Mouse (Mus musculus): ENCODE results near the gene Abcc8.

Abcc8 gene

DNA sequence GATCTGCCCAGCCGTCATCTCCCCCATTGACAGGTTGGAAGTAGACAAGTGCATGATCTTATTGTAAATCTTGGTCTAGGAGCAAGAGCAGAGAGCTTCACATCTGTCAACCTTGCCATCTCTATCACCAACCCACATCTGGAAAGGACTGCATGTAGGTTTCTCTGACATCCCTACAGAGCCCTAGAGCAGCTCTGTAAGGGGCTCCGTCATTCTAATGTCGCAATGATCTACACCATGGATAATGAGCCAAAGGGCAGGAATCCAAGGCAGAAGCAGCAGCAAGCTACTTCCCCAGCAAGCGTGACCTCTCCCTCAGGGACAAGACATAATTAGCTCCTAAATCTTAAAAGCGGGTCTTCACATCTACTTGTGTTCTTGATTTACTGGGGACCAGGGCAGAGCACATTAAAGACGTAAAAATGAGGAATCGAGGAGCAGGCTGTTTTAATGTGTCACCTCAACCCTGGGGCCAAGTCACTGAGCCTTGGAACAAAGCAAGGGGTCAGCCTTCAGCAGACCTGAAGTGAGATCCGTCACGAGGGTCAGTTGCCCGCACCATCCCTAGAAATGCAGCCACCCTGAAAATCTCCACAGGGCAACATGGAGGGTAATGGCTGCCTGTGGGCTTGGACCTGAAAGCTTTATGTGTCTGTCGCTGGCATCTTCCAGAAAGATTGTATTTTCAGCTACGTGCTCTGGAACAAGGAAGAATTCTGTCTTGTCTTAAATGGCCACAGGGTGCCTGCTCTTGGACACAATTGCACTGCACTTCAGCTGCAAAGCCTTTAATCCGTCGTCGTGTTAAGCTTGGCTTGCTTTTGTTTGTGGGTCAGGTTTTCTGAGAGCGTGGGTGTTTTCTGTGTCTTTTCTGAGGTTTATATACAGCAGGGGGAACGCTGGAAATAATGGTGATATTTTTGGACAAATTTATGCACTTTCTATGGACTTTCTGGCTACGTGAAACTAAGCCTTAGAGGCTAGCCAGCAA, 25.0 kb downstream of the Abcc8 start:
- no peak for DNase-seq

- DNase-seq, result no peak
Measured at GRCm38 (mm10) chr7:46152819-46153351, 26.9 kb downstream of the Abcc8 start.

DNA sequence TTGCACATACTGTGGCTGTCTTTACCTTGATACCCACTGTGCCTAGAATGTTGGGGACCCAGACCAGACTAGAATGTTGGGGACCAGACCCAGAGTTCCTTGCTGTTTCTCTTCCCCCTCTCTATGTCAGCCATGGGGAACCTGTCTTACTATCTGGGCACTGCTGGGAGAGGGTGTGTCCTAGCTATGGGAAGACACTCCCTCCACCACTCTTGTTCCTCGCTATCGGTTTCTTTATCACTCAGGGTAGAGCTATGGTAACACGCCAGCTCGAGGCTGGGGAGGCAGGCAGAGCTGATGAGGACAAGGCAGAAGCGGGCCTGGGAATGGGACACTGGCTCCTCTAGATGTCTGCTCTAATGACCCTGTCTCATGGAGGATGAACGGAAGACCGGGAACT, 32.4 kb downstream of the Abcc8 start:
- no peak for DNase-seq

DNA sequence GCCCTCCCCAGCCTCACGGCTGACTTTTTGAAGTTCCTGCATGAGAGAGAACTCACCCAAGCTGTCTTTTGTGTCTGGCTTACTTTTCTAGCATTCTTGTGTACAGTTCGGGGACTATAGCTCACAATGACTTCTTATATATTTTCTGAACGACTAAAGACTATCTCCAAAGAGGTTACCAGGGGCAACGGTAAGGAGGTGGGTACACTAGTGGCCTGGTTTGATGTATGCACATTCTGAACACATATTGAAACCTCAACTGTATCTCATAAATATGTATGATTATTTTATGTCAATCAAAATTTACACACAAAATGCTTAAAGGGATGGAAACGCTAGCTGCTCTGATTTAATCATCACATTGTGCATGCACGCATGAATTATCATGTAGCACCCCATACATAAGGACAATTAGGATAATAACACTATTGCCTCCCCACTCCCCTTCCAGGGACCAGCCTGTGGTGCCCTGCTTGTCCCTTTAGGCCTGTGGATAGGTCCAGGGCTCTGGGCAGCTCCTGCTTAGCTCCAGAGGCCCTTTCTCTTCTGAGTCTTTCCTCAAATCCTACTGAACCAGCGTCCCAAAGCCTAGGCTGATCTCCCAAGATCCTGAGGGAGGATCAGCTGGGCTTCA, 33.0 kb downstream of the Abcc8 start:
- no peak for DNase-seq

- DNase-seq, result no peak
Measured at GRCm38 (mm10) chr7:46144061-46144460, 35.8 kb downstream of the Abcc8 start.

- no peak for DNase-seq
Measured at GRCm38 (mm10) chr7:46138329-46138930, 41.4 kb downstream of the Abcc8 start.

DNA sequence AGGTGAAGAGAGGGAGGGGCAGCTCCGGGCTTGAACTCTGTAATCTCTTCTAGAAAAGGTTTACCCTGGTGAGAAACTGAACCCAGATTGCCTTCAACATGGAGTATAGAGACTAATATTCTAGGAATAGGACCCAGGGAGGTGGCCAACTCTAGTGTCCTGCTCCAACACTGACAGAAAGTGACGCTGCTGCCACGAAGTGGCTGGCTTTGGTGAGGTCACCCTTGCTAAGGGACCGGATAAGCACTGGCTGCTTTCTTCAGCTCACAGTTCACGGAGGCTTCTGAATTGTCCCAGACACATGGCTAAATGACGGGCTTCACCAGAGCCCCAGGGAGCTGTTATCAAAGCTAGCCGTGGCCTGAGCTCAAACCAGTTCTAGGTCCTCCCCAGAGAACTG, 46.0 kb downstream of the Abcc8 start:
- no peak for DNase-seq

DNA sequence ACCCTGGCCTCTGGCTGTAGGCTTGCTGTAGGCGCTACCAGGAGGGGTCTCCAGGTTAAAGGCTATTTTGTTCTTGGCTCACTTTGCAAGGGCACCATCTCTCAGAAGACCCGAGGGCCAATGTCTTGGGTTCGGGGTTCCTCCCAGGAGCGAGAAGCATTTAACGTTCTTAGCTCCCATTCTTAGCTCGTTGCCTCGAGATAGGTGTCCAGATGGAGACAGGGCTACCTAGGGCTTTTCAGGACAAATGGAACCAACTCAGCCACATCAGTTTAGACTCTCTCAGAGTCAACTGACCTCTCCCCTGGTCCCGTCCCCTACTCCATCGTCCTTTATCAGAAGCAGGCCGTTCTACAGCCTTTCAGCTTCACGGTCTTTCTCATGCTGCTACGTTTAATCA, 47.6 kb downstream of the Abcc8 start:
- DNase-seq, result no peak

DNA sequence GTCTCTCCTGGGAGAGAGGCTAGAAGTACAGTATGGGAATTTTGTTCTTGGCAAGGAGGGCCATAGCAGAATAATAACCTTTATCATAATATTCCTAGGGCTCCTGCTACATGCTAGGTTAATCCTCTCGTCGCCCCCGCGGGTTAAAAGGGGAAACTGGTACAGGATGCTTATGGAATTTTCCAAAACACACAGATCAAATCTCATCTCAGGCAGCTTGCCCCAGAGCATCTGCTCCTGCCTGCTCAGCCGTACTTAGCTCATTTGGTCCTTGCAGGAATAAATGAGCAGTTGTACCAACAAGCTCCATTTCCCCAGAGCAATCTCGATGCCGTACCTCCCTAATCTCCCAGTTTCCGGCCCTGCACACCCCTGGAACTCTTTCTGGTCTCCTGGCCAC, 48.0 kb downstream of the Abcc8 start:
- DNase-seq, result peak; percentile 68

DNA sequence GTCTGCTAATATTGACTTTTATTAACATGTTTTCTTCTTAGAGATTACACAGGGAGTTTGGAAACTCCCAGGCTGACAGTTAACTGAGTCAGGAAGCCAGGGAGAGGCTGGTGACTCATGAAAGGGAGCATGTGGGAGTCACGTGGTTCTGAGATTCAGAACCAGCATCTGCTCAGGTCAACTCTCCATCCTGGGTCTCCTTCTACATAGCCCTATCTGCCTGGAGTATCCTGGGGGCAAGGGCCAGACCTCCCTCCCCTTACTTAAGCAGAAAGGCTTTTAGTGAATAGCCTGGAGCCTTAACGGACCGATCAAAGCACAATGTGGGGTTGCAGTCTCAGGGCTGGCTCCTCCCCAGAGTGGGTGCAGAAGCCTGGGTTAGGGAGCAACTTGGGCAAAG, 48.6 kb downstream of the Abcc8 start:
- DNase-seq, result peak; percentile 41

GRCm38 (mm10) chr7:46130723-46131122, 49.1 kb downstream of the Abcc8 start:
- DNase-seq, result no peak

GRCm38 (mm10) chr7:46129463-46130179, 50.2 kb downstream of the Abcc8 start:
- no peak for DNase-seq

GRCm38 (mm10) chr7:46128196-46128595, 51.6 kb downstream of the Abcc8 start:
- no peak for DNase-seq

DNA sequence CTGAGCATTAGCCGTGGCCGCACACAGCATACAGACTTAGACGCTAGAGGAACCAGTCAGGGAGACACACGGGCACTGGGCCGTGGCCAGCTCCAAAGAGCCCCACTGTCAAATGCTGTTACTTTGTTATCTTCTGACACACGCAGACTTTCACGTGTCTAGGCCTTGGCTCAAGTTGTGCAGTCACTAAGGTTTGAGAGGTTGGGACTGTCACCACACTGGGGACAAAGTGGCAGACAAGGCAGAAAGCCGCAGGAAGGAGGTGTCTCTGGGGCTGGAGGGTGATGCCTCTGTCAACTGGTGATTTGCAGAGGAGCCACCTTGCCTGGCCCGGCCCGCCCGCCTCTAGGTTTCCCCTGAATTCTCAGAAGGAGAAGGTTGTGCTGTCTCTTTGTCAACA, 54.5 kb downstream of the Abcc8 start:
- no peak for DNase-seq

GRCm38 (mm10) chr7:46124460-46124859, 55.4 kb downstream of the Abcc8 start:
- no peak for DNase-seq

DNA sequence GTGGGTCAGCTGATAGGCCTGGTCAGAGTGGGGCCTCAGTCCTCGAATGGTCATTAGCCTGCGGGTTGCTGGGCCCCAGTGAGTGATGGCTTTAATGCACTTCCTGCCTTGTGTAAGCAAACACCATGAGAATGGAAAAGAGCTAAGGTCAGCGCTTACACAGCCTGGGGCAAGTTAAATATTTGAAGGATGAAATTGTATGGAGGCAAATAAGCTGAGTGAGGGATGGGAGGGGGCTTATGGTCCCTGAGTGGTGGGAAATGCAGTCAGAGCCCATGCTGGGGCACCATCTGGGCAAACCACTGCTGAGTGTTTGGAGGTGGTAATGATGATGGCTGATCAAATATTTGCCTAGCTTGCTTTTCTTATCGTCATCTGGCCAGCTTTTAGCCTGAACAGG, 56.9 kb downstream of the Abcc8 start:
- DNase-seq, result no peak

- DNase-seq, result no peak
Measured at GRCm38 (mm10) chr7:46117035-46117434, 62.8 kb downstream of the Abcc8 start.

GRCm38 (mm10) chr7:46116118-46116581, 63.7 kb downstream of the Abcc8 start:
- no peak for DNase-seq

GRCm38 (mm10) chr7:46113435-46113834, 66.4 kb downstream of the Abcc8 start:
- DNase-seq, result no peak

DNA sequence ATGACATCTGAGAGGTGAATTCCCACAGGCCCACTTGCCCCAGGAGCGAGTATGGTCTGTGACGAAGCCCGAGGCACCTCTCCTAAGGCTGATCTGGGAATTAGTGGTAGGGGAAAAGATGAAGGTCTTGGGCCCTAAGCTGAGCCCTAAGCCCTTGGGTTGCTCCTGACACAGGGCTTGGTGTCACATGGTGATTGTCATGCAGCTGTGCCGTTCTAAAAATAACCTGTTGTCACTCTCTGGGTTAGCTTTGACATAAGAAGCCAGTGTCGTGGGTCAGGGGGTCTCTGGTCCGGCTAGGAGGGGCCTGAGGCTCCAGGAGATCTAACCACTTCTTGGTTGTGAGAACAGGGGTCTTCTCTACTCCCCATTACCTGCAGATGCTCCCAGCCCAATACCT, 67.9 kb downstream of the Abcc8 start:
- DNase-seq, result no peak

- no peak for DNase-seq
Measured at GRCm38 (mm10) chr7:46111212-46111817, 68.5 kb downstream of the Abcc8 start.

DNA sequence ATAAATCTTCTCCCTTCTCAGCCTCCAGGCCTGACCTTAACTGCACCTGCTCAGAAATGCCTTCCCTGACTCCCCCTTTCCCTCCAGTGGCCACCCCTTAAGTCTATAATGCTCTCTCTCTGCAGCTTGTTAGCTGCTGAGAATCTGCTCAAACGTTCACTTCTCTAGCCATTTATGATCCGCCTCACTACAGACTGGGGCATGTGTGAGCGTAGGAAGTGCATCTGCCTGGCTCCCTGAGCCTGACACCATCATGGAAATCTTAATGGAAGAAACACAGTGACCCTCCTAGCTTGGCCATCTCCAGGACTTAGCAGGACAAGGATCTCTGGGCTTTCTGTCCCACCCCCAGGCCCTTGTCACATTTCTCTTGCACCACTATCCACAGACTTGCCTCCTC, 69.8 kb downstream of the Abcc8 start:
- DNase-seq, result peak; percentile 47
